30 mouse cellular contexts compared by ENCODE assay signal in genomic region chr19:29718476-29718875, GRCm38 (mm10). TPM values are rescaled to one million over a fixed set of nuclear protein-coding genes. Genes with fewer than 3 reads are reported as not detected.
"Had no signal": no experiment of that assay in that cellular context is flagged by ENCODE, and none has a peak within 500 bp of the region (broad histone marks: within the 10 kb centered on the region; RNA-seq: fewer than 3 reads in every experiment).

No protein-coding gene starts in this region.

- H3K27ac ChIP-seq: embryonic facial prominence, embryonic 10.5 days; embryonic facial prominence, embryonic 12.5 days; embryonic facial prominence, embryonic 13.5 days; embryonic facial prominence, embryonic 15.5 days; forebrain, embryonic 10.5 days; forebrain, embryonic 12.5 days; forebrain, embryonic 13.5 days; forebrain, embryonic 15.5 days; gastrocnemius, adult 2 months; heart, adult 2 months had no signal

- H3K9me3 ChIP-seq: embryonic facial prominence, embryonic 10.5 days; embryonic facial prominence, embryonic 12.5 days; embryonic facial prominence, embryonic 13.5 days; embryonic facial prominence, embryonic 15.5 days; forebrain, embryonic 10.5 days; forebrain, embryonic 12.5 days; forebrain, embryonic 13.5 days; forebrain, embryonic 15.5 days had no signal

- H3K27me3 ChIP-seq: embryonic facial prominence, embryonic 12.5 days; embryonic facial prominence, embryonic 13.5 days; embryonic facial prominence, embryonic 15.5 days; forebrain, embryonic 12.5 days; forebrain, embryonic 13.5 days; forebrain, embryonic 15.5 days had no signal

- ATAC-seq: forebrain, embryonic 13.5 days; forebrain, embryonic 14.5 days; forebrain, embryonic 15.5 days; forebrain, embryonic 16.5 days; forebrain, postnatal 0 days had no signal

- H3K4me1 ChIP-seq: embryonic facial prominence, embryonic 10.5 days; embryonic facial prominence, embryonic 12.5 days; embryonic facial prominence, embryonic 13.5 days; embryonic facial prominence, embryonic 15.5 days; forebrain, embryonic 10.5 days; forebrain, embryonic 12.5 days; forebrain, embryonic 13.5 days; forebrain, embryonic 15.5 days had no signal

- H3K4me3 ChIP-seq: embryonic facial prominence, embryonic 10.5 days; embryonic facial prominence, embryonic 12.5 days; embryonic facial prominence, embryonic 13.5 days; embryonic facial prominence, embryonic 15.5 days; erythroblast, embryonic 14.5 days; forebrain, embryonic 10.5 days; forebrain, embryonic 12.5 days; forebrain, embryonic 13.5 days; forebrain, embryonic 15.5 days; gastrocnemius, adult 2 months; heart, adult 2 months had no signal

- H3K4me2 ChIP-seq: embryonic facial prominence, embryonic 12.5 days; embryonic facial prominence, embryonic 13.5 days; embryonic facial prominence, embryonic 15.5 days; forebrain, embryonic 12.5 days; forebrain, embryonic 13.5 days; forebrain, embryonic 15.5 days had no signal

- DNase-seq: cerebellum, adult 2 months; cerebellum, adult 8-10 months; cerebellum, adult 9-10 months; cerebellum, adult 9-11 months; cerebellum, postnatal 10 days; cerebellum, postnatal 14 days; cerebellum, postnatal 25 days; cerebellum, postnatal 36 days; embryo, embryonic 11 days; forebrain, postnatal 0 days; gastrocnemius, adult 2 months; gastrocnemius, postnatal 10 days; gastrocnemius, postnatal 14 days; gastrocnemius, postnatal 25 days; gastrocnemius, postnatal 36 days; heart, adult 18-20 months; heart, adult 2 months had no signal

- H3K9ac ChIP-seq: embryonic facial prominence, embryonic 12.5 days; embryonic facial prominence, embryonic 13.5 days; embryonic facial prominence, embryonic 15.5 days; forebrain, embryonic 12.5 days; forebrain, embryonic 13.5 days; forebrain, embryonic 15.5 days; forebrain, postnatal 0 days had no signal

RNA-seq across cellular contexts. Expression of gene Mlana, which starts 20.9 kb away (rescaled TPM):
- polyA plus RNA-seq: cerebellum, adult 2 months; cortical plate, adult 2 months; erythroblast, embryonic 14.5 days; forebrain, embryonic 12.5 days; forebrain, embryonic 13.5 days; forebrain, embryonic 14.5 days; forebrain, embryonic 15.5 days; forebrain, embryonic 16.5 days; forebrain, postnatal 0 days; gonadal fat pad, adult 2 months had no signal
